Mouse (Mus musculus) yolk sac, embryonic 10.5 days (tissue): ENCODE data around the gene 9930111J21Rik2.
A peak's percentile ranks its signal among the peaks of the same experiment; 100 is the strongest.
"Not testable (repeated sequence)": the region's sequence is repeated elsewhere in the genome, so short reads cannot be mapped to it uniquely, and the experiment has no call there.

Source experiments
- DNase-seq: peaks from one replicate; pipeline ENCODE4 v3.0.0-alpha.2; 2017; ENCODE audit warnings: low spot score

The 9930111J21Rik2 gene

DNA sequence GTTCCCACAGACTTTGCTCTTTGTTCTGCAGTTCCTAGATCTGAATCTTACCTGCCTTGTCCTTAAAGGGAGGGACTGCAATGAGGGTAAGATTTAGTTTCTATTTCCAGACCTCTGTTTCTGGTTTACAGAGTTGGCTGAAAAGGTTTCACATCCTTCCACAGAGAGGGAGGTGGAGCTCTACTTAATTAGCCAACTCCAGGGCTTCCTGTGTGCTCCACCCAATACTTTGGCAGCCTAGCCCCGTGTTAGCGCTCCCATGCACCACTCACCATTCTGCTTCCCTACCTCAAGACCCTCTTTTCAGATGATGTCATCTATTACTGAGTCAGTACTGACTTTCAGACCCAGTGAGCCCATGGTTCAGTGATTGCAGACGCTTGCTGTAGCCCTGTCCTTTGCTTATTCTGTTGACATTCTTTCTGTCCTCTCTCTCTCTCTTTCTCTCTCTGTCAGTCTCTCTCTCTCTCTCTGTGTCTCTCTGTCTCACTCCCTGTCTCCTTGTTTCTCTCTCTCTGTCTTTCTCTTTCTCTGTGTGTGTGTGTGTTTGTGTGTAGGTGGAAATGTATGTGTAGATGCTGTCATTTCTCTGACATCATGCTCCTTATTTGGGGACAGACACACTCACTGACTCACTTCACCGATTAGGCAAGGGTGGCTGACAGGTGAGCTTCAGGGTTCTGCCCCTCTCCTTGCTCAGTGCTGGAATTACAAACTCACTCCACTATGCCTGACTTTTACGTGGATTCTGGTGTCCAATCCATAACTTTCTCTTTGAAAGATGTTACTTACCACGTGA, at the start of gene 9930111J21Rik2:
Gene 9930111J21Rik2 (minus strand): TSS at position 150 of the 799 bp plus-strand sequence.
- not testable (repeated sequence) for DNase-seq

DNA sequence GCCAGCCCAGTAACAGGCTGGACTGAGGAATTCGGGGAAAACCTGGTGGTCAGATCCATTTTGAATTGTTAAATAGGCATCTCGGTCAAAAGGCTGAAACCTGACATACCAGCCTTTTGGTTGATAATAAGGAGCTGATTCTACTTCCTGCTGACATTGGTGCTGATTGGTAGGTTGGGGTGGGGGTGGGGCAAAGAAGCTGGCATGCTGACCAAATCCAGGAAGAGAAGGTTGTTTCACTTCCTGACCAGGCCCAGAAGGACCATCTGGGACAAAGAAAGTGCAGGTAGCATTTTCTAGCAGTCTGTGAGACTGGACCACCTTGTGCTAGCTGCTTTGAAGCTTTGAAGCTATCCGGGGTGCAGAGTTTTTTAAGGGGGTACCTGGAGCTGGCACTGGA, 49.4 kb upstream of the 9930111J21Rik2 start:
- DNase-seq, result no peak

DNA sequence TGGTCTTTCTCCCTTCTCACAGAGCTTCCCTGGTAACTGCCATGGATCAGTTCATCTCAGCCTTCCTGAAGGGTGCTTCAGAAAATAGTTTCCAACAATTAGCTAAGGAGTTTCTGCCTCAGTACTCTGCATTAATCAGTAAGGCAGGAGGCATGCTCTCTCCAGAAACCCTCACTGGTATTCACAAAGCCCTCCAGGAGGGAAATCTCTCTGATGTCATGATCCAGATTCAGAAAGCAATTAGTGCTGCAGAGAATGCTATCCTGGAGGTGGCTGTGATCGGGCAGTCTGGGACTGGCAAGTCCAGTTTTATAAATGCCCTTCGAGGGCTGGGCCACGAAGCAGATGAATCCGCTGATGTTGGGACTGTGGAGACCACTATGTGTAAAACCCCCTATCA, 44.3 kb upstream of the 9930111J21Rik2 start:
- no peak for DNase-seq

DNA sequence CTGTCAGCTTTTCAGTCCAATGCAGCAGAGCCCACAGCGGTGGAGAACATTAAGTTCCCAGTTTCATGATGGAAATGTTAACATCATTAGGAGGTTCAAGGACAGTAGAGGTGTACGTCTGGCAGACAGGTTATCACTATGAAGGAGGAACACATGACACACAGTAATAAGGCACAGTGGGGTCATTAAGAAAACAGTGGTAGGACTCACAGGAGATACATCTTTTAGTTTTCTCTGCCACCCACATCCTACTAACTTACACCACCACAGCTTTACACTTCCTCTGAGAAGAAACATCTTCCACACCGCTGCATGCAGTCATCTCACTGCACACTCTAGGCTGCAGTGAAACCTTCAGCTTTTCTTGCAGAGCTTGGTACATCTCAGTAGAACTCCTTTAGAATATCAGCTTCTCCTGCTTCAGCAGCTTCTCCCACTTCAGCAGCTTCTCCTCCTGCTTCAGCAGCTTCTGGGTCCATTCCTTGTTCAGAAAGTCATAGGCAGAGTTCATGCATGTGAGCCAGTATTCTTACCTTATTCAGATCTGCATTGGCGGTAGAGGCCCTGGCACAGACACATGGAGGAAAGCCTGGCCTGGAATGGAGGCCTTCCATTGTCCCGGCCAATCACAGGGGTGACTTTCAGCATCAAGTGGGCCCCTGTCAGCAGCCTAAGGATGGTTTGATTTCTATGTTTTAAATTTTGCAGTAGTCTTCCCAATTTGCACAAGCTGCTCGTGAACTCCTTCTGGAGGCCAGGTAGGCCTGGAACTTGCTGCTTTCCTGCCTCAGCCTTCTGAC, 43.0 kb upstream of the 9930111J21Rik2 start:
- no peak for DNase-seq

DNA sequence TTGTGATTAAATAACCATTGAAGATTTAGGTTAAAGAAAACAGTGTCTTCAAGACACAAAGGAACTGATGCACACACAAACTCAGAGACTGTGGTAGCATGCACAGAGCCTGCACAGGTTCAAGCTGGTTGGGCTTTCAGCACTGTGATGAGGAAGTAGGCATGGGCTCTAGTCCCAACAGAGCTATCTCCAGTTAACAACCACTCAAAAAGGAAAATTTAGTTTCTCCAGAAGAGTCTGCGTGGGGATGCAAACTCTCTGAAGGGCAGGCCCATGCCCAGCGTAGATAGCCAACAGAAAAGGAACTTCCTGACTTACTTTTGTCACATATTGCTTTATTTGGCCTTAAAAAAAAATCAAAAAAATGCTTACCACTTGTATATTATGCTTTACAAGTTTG, 41.7 kb upstream of the 9930111J21Rik2 start:
- DNase-seq, result no peak

DNA sequence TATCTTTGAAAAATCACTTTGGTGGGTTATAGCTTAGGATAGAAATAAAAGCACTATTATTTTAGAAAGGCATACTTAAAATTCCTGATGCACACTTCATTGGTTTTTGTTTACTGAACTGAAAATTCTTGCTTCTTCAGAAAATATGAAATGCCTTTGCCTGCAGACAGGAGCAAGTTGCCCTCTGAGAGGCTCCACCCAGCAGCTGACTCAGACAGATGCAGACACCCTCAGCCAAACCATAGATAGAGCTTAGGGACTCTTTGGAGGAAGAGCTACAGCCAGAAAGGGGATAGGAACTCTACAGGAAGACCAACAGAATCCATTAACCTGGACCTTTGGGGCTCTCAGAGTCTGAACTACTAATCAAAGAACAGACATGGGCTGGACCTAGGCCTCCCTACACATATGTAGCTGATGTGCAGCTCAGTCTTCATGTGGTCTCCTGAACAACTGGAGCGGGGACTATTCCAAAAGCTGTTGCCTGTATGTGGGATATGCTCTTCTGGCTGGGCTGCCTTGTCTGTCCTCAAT, 41.1 kb upstream of the 9930111J21Rik2 start:
- DNase-seq, result no peak

DNA sequence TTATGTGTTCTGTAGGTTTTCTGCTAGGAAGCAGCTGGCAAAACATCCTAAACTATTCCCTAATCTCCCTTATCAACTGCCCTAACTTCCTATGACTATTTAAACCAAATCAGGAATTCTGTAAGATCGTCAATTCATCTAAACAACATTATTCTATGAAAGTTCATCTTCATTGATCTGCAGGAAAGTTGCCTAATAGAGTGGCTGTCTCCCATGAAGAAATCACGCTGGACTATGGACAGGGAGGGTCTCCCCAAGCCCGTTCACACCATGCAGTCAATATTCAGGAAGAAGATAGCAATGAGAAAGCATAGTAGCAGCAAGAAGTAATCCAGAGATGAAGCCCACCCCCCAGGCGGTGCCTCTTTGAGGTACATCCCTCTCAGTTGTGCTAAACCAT, 40.1 kb upstream of the 9930111J21Rik2 start:
- no peak for DNase-seq

DNA sequence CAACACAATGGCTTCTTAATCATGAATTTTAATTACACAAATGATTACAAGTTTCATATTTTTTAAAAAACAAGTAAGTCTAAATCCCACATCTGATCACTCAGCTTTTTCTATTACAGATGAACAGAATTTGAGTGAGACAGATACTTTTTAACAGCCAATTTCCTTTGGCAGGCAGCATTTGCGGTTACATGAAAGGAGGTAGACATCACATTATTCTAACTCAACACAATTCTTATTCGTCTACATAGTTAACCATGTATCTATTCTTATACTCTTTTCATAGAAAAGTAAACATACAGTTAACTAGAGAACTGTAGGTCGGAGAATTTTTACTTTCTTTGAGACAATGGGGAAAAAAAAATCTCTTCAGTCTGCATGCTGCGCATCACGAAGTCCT, 39.5 kb upstream of the 9930111J21Rik2 start:
- DNase-seq, result no peak

DNA sequence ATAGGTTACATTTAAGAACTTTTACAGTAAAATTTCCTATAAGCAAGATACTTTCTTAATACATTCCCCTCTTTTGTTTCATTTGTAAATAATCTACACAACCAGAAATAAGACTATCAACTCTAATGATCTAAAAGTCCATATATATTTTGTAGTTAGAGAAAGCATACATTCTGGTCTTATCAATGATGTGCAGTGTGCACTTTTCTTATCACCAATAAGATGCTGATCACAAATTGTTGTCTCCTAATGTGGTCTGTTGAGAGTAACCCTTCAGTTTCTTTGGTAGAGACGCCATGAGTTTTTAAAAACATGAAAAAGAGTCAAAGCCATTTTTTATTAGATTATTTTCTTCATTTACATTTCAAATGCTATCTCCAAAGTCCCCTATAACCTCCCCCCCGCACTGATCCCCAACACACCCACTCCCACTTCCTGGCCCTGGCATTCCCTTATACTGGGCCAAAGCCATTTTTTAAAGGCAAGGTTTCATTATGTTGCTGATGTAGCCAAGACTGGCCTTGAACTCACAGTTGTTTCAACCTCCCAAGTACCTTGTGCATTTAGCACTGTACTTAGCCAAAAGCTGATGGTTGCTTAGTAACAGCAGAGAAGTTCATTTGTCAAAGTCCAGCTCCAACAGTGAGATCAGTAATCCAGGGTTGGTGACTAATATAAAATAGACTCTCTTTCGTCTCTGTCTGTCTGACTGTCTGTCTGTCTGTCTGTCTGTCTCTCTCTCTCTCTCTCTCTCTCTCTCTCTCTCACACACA, 38.9 kb upstream of the 9930111J21Rik2 start:
- DNase-seq, result no peak

DNA sequence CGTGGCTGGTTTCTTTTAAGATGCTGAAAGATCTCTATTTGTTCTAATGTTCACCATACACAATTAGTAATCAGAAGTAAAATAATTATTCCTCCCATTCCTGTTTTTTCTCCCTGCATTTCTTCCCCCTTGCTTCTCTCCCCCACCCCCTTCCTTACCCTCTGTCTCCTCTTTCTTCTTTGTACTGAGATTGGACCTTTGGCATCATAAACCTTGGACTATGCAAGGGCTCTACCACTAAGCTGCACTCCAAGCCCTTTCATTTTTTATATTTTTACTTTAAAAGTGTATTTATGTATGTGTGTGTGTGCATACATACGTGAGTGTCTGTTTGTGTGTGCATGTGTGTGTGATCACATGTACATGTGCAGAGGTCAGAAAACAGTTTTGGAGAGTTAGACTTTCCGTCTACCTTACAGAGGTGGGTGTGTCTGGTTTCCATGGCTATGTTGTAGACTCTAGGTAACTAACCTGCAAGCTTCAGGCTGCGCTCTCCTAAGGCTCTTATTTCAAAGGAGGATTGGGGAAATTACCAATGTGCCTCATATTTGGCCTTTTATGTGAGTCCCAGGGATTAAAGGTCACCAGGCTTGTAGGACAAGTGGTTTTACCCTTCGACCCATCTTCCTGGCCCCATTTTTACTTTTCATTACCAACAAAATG, 38.1 kb upstream of the 9930111J21Rik2 start:
- DNase-seq, result no peak

DNA sequence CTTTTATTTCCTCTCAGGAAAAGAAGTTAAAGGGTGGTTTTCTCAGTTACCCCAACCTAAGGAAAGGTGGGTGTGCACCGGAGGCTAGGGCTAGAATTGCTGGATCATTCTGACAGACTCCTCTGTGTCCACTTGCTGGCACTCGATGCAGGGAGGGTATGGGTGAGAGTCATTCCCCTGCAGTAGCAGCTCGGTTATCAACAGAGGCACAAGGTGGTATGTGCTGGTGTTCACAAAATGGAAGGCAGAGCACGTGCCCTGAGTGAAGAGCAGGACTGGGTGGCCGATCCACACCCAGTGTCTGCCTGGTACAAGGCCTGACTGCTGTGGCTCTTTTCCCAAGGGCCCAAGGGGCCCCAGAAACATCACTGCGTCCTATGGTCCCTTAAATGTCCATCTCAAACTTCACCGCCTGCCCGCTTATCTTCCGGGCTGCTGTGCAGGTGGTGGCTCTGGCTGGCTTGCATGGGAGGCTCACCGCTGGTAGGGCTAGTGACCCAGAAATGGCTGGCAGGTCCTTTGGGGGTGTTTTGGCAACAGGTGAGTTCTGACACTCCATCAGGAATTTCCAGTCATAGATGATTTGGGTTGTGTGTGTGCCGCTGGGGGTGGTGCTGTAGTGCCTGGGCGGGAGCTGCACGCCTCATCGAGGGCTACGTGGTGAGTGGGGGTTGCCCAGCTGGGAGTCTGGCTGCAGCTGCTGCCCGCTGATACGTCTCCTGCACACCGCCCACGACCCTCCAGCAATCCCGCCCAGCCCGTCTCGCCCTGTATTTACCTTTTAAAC, 37.0 kb upstream of the 9930111J21Rik2 start:
- DNase-seq, result peak; percentile 40

DNA sequence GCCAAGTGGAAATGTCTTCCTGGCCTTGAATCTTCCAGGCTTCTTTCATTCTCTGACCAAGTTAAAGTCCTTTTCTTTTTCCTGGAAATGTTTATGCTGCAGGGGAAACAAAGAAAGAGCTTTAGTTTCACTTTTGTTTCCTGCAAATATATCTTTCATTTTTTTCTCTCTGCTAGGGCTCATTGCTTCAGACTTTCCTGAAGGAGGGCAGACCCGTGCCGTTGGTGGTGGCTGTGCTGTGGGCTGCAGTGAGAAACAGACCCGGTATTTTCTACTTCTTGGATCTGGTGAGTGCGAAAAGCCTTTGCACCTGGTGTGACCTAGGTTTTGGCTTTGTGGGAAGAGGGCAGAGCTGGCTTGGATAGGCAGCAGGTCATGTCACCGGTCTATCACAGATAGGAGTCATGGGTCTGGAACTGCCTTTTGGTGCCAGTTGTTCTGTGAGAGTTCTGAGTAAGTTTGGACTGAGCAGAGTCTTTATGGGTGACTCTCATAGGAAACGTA, 35.9 kb upstream of the 9930111J21Rik2 start:
- DNase-seq, result no peak

DNA sequence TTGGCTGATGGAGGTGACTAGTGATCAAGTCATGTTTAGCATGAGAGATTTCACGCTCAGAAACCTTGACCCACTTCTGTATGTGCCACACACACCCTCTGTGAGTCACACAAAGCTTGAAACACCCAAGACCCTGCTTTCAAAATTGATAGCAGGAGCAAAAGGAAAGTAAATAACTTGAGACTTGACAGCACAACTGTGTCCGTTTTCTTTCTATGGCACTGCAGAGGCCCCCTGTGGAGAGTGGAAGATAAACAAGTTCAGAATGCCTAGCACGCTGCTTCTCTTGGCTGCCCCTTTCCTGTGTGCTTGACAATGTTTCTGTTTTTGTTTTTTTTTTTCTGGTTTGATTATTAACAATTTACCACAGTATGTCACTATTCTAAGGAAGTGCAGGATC, 33.8 kb upstream of the 9930111J21Rik2 start:
- DNase-seq, result no peak

DNA sequence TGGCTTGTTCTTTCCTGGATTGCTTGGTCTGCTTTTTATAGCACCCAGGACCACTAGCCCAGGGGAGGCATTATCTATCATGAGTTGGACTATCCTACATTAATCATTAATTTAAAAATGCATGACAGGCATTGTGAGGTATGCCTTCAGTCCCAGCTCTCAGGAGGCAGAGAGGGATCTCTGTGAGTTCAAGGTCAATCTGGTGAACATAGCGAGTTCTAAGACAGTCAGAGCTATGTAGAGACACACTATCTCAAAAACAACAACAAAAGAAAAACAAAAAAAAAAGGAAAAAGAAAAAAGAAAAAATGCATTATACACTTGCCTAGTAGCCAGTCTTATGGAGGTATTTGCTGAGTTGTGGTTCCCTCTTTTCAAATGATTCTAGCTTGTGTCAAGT, 33.3 kb upstream of the 9930111J21Rik2 start:
- DNase-seq, result no peak

DNA sequence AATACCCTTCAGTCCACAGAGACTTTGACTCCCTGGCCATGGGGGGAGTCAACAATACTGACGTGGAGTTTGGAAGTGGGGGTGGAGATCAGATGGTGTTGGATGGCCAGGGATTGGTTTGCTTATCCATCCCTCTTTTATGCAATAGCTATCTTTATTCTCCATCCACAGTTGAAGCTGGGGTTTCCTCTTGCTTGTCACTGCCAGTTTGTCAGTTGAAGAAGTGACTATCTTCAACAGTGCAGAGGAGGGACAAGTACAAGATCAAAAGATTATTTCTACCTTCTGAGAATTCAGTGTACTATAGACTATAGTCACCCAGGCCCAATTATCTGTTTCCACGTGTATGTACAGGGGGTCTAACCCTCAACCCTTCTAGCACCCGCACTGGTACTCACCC, 32.8 kb upstream of the 9930111J21Rik2 start:
- no peak for DNase-seq

DNA sequence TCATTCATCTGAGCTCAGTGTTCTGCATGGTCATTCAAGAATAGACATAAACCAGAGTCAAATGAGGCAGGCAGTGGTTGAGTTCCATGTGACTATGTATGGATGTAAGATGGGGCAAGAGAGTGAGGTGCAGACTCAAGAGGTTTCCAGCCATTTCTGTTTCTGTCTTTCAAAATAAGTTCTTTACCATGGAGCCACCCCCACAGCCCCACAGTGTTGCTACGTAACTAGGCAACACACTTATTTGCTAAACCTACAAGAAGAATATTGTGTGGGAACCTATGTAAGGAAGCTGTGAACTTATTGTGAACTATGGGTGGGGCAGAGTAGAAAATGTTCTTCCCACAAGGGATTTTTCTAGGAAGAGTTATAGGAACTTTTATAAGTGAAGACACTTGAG, 32.1 kb upstream of the 9930111J21Rik2 start:
- no peak for DNase-seq

DNA sequence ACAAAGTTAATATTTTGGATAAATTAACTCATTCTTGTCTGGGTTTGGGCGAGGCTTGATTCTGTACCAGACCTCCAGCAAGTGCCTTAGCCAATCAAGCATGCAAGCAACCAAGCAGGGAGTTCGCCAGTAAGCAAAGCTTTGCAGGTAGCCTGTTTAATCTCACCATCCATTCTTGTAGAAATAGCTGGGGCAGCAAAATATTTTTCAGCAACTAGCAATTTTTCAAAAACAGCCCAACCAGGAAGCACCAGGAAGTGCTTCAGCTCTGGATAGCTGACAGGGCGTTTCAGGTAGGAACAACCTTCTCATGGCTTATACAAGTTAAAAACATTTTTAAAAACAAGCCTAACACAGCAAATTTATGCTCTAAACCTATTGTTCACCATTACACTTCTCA, 30.8 kb upstream of the 9930111J21Rik2 start:
- no peak for DNase-seq

DNA sequence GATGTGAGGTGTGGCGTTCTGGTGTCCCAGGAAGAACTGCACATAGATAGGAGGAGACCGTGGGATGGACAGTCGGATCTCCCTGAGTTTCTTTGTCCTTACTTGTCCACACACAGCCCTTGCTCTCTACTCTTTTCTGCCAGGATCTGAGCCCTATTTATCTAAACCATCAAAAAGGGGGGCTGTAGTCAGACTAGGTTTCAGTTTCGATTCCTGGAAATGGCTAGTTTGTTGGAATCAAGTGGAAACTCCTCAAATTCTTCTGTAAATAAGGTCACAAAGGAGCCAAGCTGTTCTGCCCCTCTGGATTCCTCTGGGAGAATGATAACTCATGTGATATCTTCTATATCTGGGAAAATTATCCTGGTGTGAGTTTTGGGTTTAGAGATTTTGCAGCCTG, 30.3 kb upstream of the 9930111J21Rik2 start:
- DNase-seq, result no peak

DNA sequence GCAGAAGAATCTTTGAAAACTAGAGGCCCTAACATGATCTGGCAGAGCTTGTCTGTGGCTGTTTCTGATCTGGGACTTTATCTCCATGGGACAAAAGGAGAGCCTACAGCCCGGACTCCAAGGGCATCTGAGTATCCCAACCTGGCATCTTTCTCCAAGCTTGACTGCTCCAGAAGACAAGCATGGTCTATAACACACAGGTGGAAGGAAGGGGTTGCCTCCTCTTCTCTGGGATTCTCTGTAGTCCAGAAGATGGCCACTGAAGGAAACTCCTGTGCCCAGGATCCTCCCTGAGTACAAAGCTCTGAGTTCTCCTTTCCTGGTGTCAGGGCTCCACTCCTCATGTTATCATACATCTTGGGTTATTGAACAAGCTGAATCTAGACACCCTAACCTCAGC, 29.6 kb upstream of the 9930111J21Rik2 start:
- DNase-seq, result no peak

DNA sequence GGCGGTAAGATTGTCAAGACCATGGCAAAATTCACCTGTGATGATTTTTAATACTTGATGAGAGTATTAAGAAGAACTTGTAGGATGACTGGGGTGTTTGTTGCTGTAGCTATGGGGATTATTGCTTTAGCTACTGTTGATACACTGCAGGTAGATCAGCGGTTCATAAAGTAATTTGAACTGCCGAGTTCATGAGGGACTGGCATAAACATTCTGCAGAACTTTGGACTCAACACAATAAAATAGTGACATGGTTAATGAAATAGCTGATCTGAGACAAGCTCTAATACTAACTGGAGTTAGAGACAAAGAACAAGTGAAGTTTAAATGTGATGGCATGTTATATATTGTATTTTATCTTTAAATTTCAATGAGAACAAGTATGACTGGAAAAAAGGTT, 27.7 kb upstream of the 9930111J21Rik2 start:
- no peak for DNase-seq

DNA sequence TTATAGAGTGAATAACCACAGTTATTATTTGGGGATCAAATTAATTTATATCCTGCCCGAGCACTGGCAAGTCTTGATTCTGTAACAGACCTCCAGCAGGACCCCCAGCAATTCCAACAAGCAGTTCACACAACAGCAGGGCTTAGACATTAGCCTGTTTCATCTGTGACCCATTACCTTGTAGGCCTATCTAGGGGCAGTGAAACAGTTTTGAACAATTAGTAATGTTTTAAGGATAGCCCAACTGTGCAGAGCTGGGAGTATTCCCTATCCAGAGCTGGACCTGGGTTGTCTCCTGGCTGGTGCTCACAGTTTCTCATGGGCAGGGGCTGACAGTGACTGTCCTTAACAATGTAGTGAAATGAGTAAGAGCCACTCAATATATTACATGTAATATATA, 26.0 kb upstream of the 9930111J21Rik2 start:
- DNase-seq, result no peak
